Mouse (Mus musculus) megakaryocyte progenitor cell, adult 5-6 weeks (primary cell): ENCODE measurements at regions not wholly inside any gene's neighbourhood (a gene's known extent, or its start where the extent isn't known, plus 50 kb on each side); places are given as distances from the start of the nearest gene placed in this dataset.

ENCODE experiments used
- ATAC-seq: replicated peaks from 2 replicates; pipeline ENCODE4 v1.8.0; 2016; ENCODE audit warnings: mild to moderate bottlenecking, moderate TSS enrichment, inconsistent platforms; ENCODE audit not compliant: poor library complexity

DNA sequence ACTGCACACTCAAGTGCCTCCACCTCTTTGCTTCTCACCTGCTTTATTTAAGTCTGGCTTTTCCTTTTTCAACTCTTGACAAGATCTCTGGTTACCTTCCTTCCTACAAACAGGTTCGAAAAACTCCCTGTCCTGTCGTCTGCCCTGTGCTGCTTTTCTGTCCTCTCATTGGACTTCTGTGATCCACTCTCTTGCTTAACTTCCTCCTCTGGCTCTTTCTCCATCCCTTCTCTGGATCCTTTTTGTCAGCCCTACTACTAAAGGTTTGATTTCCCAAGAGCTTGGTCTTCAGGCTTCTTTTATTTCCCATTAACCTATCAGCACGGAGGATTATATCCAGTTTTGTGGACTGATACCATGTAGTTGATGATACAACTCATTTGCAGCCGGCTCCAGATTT, 149.8 kb downstream of the Satb1 start:
- ATAC-seq: peak; percentile 73

DNA sequence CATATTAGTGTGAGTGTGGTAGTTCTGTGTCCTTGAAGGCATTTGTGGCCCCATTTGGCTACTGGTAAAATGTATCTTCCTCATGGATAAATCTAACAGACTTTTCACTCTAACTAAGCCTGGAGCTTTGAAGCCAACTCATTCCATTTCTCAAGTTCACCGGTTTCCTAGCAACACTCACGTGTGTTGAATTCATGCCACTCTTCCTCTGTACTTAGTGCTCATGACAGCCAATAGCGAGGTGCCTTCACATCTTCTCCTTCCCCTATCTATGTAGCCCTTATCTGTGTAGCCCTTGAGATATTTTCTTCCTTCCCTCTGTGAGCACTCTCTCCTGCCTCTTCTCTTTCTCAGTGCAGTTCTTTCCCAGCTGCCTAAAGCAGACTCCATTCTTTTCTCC, 150.7 kb downstream of the Satb1 start:
- no peak for ATAC-seq

DNA sequence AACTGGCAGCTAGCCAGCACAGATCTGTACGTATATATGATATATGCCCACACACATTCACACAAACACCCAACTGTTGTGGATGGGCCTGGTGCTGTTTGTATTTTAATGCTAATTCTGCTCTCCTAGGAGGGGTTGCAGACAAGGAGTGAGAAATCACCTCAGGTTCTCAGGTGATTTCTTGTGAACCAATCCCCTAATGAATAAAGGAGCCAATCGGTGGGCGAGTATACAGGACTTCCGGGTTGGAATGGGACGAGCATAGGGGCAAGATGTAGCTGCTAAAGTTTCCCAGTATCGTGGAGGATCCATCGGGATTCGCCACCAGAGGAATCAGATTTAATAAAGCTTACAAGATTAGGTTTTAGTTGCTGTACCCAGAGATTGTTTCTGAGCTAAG, 155.6 kb downstream of the Satb1 start:
- ATAC-seq: no peak

DNA sequence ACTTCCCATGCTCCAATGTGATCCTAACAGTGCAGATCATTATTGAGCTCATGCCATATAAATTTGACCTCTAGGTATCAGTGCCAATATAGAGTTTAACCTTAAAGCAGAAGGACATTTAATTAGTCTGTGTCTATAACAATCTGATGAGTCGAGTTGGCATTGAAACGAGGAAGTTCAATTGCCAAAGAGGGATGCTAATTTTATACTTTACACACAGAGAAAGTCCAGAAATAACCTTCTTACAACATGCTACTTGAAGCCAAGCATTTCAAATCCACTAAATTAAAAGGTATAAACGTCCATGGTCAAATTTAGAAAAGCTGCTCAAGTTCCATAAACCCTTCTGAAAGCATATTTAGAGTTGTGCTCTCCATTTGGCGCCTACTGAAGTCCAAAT, 174.7 kb downstream of the Satb1 start:
- ATAC-seq: peak; percentile 52

DNA sequence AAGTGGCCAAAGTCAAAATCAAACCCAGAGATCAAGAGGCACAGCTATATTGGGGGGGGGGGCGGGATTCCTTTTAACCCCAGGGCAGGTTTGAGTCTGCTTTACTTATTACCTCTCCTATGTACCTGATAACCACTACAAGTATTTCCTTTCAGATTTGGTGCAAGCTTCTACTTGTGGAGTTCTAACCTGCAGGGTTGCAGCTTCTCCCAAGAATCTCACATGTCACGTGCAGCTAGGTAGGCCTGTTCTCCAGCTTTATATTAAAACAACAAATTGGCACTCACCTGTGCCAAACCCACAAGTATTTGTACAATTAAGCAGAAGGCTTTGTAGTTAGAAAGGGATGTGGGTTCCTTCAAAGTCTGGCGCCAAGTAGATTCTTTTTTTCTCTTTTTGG, 179.2 kb downstream of the Satb1 start:
- ATAC-seq: no peak

GRCm38 (mm10) chr17:51651880-51652279, 181.2 kb downstream of the Satb1 start:
- peak; percentile 58 for ATAC-seq

DNA sequence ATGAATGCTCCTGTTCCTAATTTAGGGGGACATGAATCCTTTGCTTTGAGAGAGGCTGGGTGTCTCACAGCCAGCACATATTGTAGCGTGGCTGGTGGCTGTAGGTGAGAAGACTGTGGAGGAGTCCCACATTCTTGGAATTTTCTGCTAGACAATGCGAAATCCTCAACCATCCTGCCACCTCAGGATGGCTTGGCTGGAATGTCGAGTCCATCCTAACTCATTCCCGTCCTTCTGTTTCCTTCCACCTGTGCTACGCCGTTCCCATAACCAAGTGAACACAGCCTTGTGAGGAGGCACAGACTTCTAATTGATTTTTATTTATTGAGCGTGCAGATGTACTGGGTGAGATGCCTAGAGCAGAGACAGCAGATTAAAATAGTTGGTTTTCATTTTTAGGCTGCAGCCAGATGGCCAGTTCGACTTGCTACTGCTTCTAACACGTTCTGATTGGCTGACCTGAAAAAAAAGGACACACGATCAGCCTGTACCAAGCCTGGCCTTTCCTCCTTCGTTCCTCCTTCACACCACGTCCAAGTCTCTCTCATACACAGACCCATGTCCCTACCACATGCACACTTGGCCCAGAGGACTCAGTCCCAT, 183.8 kb downstream of the Satb1 start:
- ATAC-seq: no peak

GRCm38 (mm10) chr17:51646416-51646815, 186.7 kb downstream of the Satb1 start:
- ATAC-seq: no peak

DNA sequence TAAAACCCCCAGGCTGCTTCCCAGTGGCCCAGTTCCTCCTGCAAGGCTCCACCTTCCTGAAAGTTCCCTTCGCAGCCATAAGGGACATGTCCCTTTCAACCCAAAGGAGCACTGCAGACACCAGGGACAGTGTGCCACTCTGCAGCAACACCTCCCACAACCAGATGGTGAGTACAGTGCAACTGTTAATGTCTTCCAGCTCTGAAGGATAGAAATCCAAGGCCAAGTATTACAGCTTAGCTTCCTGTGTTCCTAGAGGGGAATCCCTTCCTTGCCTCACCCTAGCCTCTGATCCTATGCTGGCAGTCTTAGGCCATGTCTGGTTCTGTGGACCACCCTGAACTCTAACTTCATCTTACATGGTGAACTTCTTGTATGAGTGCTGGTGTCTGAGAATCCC, 187.2 kb downstream of the Satb1 start:
- no peak for ATAC-seq

- no peak for ATAC-seq
These were observed 190.4 kb downstream of the Satb1 start for GRCm38 (mm10) chr17:51642682-51643081.

DNA sequence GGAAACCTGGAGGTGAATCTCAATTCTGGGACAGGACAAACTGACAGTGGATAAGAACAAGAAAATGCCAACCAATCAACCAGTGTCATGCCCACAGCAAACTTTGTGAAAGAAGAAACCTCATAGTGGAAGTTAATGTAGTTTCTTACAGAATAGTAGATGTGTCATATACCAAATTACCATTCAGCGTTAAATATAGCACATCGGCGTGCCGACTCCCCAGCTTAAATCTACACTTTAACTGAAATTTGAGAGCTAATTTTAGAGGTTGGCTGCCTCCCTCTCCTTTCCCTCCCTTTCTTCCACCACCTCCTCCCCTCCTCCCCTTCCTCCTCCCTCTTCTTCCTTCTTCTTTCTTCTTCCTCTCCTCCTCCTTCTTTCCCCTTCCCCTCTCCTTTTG, 197.2 kb downstream of the Satb1 start:
- ATAC-seq: no peak

DNA sequence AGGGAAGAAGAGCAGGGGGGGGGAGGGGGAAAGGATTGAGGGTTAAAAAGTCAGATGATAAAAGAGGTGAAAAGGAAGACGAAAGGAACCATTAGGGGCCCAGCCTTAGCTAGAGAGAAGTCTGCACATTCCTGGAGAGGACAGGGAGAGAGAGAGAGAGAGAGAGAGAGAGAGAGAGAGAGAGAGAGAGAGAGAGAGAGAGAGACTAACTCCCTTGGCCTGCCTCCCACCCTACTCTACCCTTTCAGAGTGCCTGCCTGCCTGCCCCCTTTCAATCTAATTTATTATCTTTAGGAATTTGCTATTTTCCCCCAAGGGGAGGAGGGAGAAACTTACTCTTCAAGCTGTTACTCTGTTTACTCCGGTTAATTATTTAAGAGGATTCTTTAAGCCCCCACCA, 201.5 kb downstream of the Satb1 start:
- no peak for ATAC-seq

DNA sequence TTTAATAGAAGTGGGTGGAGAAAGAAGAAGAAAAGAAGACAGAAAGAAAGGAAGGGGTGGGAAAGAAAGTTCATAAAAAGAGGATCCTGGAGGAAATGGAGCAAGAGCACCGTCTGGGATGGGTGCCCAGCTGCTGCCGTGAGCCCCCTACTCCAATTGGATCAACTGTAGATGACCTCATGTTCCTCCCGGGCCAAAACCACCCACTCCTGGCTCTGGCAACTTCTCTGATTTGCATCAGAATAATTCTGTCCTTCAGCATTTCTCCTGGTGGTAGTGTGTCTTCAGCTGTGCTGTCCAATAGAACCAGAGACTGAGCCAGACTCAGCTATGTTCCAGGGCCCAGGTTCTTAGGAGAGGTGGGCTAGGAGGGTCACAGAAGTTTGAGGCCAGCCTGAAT, 212.6 kb downstream of the Satb1 start:
- no peak for ATAC-seq

GRCm38 (mm10) chr17:51585263-51585662, 247.8 kb downstream of the Satb1 start:
- ATAC-seq: no peak

DNA sequence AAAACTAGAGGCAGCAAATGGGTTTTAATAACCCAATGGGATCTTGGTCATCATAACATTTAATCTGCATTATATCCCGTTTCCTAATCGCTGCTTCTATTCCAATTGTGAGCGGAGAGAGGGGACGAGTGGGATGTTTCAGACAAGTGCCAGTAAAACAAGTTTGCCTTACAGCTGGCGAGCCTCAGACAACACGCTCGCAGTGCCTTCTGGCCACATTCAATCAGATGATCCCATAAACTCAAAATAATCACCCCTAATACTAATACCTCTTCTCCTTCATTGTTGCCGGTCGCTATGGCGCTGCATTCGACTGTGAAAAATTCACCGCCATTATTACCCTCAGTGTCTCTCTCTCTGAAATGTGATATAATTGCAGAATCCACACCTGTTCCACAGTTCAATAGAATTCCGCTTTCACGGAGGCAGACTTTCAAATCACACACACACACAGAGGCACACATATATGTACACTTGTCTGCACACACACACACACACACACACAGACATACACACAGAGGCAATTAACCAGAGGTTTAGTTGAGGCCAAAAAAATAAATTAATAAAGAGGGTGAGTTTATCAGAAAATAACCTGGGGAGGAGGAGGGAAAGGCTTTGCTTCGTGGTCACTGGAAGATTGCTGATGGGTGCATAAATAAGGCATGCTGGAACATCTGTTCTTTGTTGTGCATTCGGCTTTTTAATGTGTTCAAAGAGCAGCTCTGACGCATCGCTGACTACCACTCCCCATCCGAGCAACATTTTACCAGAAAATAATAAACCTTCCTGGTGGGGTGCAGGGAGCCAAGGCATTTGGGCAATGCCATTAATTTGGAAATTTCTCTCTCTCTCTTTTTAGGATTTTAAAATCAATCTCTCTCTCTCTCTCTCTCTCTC, 248.9 kb downstream of the Satb1 start:
- ATAC-seq: no peak

- ATAC-seq: no peak
These were observed 249.8 kb downstream of the Satb1 start for GRCm38 (mm10) chr17:51583277-51583676.

- ATAC-seq: no peak
These were observed 277.2 kb downstream of the Satb1 start for GRCm38 (mm10) chr17:51555854-51556253.

GRCm38 (mm10) chr17:51554446-51554845, 278.6 kb downstream of the Satb1 start:
- ATAC-seq: no peak

- ATAC-seq: 0 out of 2 replicates have a peak, but pooled peaks have one; percentile 31
These were observed 280.6 kb downstream of the Satb1 start for GRCm38 (mm10) chr17:51552277-51553015.

- ATAC-seq: no peak
These were observed 286.1 kb downstream of the Satb1 start for GRCm38 (mm10) chr17:51546999-51547398.

DNA sequence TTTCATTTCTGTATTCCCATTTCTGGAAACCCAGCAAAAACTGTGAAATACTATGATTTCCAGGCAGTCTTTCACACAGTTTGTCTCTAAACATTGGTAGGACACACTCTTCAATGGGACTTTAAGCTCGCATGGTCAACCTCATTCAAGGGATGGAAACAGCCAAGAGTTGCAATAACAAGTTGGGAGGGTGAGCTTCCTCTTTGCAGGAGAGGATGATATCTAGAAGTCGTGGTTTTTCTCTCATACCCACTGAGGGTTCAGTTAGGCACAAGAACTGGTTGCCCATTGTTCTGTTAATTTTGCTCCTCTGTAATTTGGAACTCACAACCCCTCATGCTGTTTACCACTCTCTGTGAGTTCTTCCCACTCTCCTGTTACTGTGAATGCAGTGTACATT, 290.5 kb downstream of the Satb1 start:
- no peak for ATAC-seq

DNA sequence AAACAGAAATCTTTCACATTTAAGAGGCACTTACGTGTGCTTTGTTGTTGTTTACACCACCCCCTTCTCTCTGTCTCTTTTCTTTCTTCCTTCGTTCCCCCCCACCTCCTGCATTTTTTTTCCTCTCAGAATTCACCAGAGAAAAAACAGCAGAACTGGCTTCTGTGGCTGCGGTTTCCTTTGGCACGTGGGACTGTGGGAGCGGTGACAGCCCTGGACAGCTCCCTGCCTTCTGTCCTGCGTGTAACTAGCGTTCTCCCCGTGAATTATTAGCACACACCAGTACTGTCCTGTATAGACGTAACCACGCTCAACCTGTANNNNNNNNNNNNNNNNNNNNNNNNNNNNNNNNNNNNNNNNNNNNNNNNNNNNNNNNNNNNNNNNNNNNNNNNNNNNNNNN, 298.4 kb downstream of the Satb1 start:
- ATAC-seq: peak; percentile 85
